Mouse (Mus musculus) right cerebral cortex, postnatal 25 days (tissue): Measurements from ENCODE around the gene Rfx2.

Experiments
- DNase-seq: peaks from one replicate; pipeline ENCODE4 v3.0.0; 2022

Rfx2 gene

GRCm38 (mm10) chr17:56830411-56831110, at the start of gene Rfx2:
TSS of gene Rfx2 (minus strand) at chr17:56831013.
- DNase-seq, result no peak

GRCm38 (mm10) chr17:56877426-56877825, 46.6 kb upstream of the Rfx2 start:
- no peak for DNase-seq

GRCm38 (mm10) chr17:56876981-56877380, 46.2 kb upstream of the Rfx2 start:
- no peak for DNase-seq

GRCm38 (mm10) chr17:56876465-56876864, 45.7 kb upstream of the Rfx2 start:
- no peak for DNase-seq

- no peak for DNase-seq
These were observed 44.3 kb upstream of the Rfx2 start, which contains the start of gene 1700061G19Rik for GRCm38 (mm10) chr17:56874936-56875651. TSS of gene 1700061G19Rik (plus strand) at chr17:56875477.

GRCm38 (mm10) chr17:56874237-56874636, 43.4 kb upstream of the Rfx2 start, which contains the start of gene Acsbg2:
TSS of gene Acsbg2 (minus strand) at chr17:56874447.
- DNase-seq, result no peak

- no peak for DNase-seq
These were observed 41.7 kb upstream of the Rfx2 start for GRCm38 (mm10) chr17:56872512-56872911.

GRCm38 (mm10) chr17:56871767-56872166, 41.0 kb upstream of the Rfx2 start:
- no peak for DNase-seq

GRCm38 (mm10) chr17:56870287-56870953, 39.6 kb upstream of the Rfx2 start:
- DNase-seq, result no peak

- no peak for DNase-seq
These were observed 38.7 kb upstream of the Rfx2 start for GRCm38 (mm10) chr17:56869481-56869977.

- DNase-seq, result no peak
These were observed 35.3 kb upstream of the Rfx2 start for GRCm38 (mm10) chr17:56866071-56866470.

- DNase-seq, result no peak
These were observed 30.4 kb upstream of the Rfx2 start for GRCm38 (mm10) chr17:56861197-56861596.

- no peak for DNase-seq
These were observed 28.1 kb upstream of the Rfx2 start for GRCm38 (mm10) chr17:56858922-56859321.

- peak; percentile 14 for DNase-seq
These were observed 27.4 kb upstream of the Rfx2 start for GRCm38 (mm10) chr17:56858216-56858615.

- no peak for DNase-seq
These were observed 24.6 kb upstream of the Rfx2 start for GRCm38 (mm10) chr17:56855421-56855820.

GRCm38 (mm10) chr17:56851167-56851566, 20.4 kb upstream of the Rfx2 start:
- no peak for DNase-seq

GRCm38 (mm10) chr17:56849710-56850109, 18.9 kb upstream of the Rfx2 start:
- DNase-seq, result no peak

GRCm38 (mm10) chr17:56848785-56849184, 18.0 kb upstream of the Rfx2 start:
- no peak for DNase-seq

GRCm38 (mm10) chr17:56843678-56844077, 12.9 kb upstream of the Rfx2 start:
- no peak for DNase-seq

- no peak for DNase-seq
These were observed 11.4 kb upstream of the Rfx2 start for GRCm38 (mm10) chr17:56842173-56842572.

- DNase-seq, result no peak
These were observed 9.7 kb upstream of the Rfx2 start for GRCm38 (mm10) chr17:56840524-56840923.

GRCm38 (mm10) chr17:56836336-56836735, 5.5 kb upstream of the Rfx2 start:
- DNase-seq, result no peak

- no peak for DNase-seq
These were observed 2.6 kb upstream of the Rfx2 start for GRCm38 (mm10) chr17:56833381-56833780.

- no peak for DNase-seq
These were observed 2.1 kb upstream of the Rfx2 start for GRCm38 (mm10) chr17:56832918-56833317.
